Mouse (Mus musculus): ENCODE measurements at regions not wholly inside any gene's neighbourhood (a gene's known extent, or its start where the extent isn't known, plus 50 kb on each side); places are given as distances from the start of the nearest gene placed in this dataset.

- TF ChIP-seq CTCF (IDR thresholded peaks at IDR 0.05; ENCODE audit: low read depth, low read length): no peak
- no peak for TF ChIP-seq POLR2A (IDR thresholded peaks at IDR 0.05; ENCODE audit: borderline replicate concordance, low read depth, low read length)
These were observed 583.7 kb upstream of the Adam5 start for GRCm38 (mm10) chr8:25407862-25408261.

All from bone marrow macrophage, adult 2 months (primary cell).